Mouse (Mus musculus) liver, postnatal 0 days (tissue): ENCODE results near the gene Sypl.

ENCODE experiments used
- CTCF ChIP-seq: sonication (generic); IDR thresholded peaks from 2 replicates; pipeline ENCODE4 v1.5.1; 2016; ENCODE audit warnings: antibody characterized with exemption, low read depth
- EP300 ChIP-seq: IDR thresholded peaks from 2 replicates; pipeline ENCODE4 v1.6.1; 2016; ENCODE audit warnings: antibody characterized with exemption, low read depth, mild to moderate bottlenecking

- TF ChIP-seq CTCF (no peak), EP300 (no peak)
These were observed 40.9 kb upstream of the Sypl start for GRCm38 (mm10) chr12:32912772-32913171.
